Mouse (Mus musculus) heart, adult 10 weeks (tissue): Measurements from ENCODE around the gene Smok3b. TPM values are rescaled to one million over a fixed set of nuclear protein-coding genes. Genes with fewer than 3 reads are reported as not detected.

Experiments
- polyA plus RNA-seq: library from polyadenylated mRNA; stranded (reverse); fragments of 350-450 nt; fragmentation: Illumina TruSeq; extraction: RNeasy Lipid Tissue Mini Kit (QIAGEN cat#74804); gene quantifications from one replicate; pipeline ENCODE4 v1.2.3, GENCODE M21; 2014; ENCODE audit warnings: low read depth, low replicate concordance

Gene Smok3b
- not detected for polyA plus RNA-seq

DNA sequence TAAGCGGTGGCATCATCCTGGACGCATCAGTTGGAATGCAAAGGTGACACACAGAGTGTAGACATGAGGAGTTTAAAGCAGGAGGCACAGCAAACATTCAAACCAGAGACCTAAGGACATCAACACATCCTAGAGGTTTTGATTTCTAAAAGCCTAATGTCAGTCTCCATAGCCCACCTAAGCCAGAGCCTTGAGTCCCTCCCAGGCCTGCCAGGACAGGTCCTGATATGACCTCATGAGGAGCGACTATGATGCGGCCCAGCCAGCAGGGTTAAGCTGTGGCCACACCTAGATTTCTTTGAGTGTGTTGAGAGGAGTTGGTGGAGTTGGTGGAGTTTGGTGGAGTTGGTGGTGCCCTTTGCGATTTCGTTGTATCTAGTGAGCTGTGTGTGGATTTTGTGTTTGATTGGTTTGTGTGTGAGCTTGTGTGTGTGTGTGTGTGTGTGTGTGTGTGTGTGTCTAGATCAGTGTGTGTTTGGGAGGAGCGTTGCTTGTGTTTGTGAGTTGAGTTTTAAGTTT lies at the start of gene Smok3b, which contains the start of gene Smok3a:
TSS of gene Smok3b (plus strand) at position 469 of the 519 bp plus-strand sequence.
TSS of gene Smok3a (plus strand) at position 301 of the 519 bp plus-strand sequence.

DNA sequence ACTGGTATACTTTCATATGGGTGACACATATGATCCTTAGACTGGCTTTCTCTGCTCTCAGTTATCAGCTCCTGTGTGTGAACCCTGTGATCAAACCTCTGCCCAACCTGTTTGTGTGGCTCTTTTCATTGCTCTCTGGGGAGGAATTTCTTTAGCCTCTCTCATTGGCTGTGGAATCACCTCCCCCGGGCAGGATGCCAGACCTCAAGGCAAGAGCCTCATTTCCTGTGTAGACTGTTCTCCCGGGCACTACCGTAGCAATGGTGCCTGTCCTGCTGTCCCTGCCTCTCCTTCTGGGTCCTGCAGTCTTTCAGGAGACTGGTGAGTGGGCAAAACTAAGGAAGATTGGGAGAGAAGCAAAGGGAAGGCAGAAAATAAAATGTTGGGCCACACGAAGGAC lies 39.9 kb upstream of the Smok3b start, which contains the start of gene Azgp1:
TSS of gene Azgp1 (plus strand) at position 221 of the 400 bp plus-strand sequence.

DNA sequence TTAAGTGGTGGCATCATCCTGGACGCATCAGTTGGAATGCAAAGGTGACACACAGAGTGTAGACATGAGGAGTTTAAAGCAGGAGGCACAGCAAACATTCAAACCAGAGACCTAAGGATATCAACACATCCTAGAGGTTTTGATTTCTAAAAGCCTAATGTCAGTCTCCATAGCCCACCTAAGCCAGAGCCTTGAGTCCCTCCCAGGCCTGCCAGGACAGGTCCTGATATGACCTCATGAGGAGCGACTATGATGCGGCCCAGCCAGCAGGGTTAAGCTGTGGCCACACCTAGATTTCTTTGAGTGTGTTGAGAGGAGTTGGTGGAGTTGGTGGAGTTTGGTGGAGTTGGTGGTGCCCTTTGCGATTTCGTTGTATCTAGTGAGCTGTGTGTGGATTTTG lies 31.7 kb downstream of the Smok3b start, which contains the start of gene Smok3c:
TSS of gene Smok3c (plus strand) at position 301 of the 400 bp plus-strand sequence.

DNA sequence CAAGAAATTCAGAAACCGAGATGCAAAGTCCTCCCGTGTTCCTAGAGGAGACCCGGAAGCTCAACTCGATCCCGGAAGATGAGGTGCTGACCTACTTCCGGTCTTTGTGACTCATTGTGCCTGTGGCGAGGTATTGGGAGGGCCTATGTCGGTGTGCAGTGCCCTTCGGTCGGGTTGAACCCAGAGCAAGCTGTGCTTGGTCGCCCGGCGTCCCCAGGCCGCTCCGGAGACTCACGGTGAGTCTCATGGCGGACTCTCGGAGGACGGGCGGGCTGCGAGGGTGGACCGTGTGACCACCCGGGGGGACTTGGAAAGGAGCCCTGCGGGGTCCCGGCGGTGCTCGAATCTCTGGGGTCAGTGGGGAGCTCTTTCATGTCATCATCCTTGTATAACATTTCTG lies 63.8 kb downstream of the Smok3b start, which contains the start of gene Zkscan1:
TSS of gene Zkscan1 (plus strand) at position 89 of the 400 bp plus-strand sequence.

Other genes starting within 250 kb of the Smok3b start
- 8.7 TPM for gene Ppp1r35, start 242.6 kb upstream of the Smok3b start, polyA plus RNA-seq
- 22.7 TPM for gene Mepce, start 233.8 kb upstream of the Smok3b start, polyA plus RNA-seq
- 0.81 TPM for gene Zcwpw1, start 233.6 kb upstream of the Smok3b start, polyA plus RNA-seq
- gene Pilra, start 185.1 kb upstream of the Smok3b start, polyA plus RNA-seq: 0.97 TPM
- 1.3 TPM for gene Pilrb1, start 163.3 kb upstream of the Smok3b start, polyA plus RNA-seq
- gene Pilrb2, start 149.6 kb upstream of the Smok3b start, polyA plus RNA-seq: 1.0 TPM
- 0.16 TPM for gene Cyp3a13, start 99.8 kb upstream of the Smok3b start, polyA plus RNA-seq
- gene Gjc3, start 58.3 kb upstream of the Smok3b start, polyA plus RNA-seq: 0.21 TPM
- gene Azgp1, start 39.9 kb upstream of the Smok3b start, polyA plus RNA-seq: 1.7 TPM
- not detected for gene Smok3a, start 168 bp upstream of the Smok3b start, polyA plus RNA-seq
- not detected for gene Smok3c, start 31.8 kb downstream of the Smok3b start, polyA plus RNA-seq
- gene Zkscan1, start 63.7 kb downstream of the Smok3b start, polyA plus RNA-seq: 6.7 TPM
- gene Zscan21, start 95.5 kb downstream of the Smok3b start, polyA plus RNA-seq: 16.7 TPM
- 3.8 TPM for gene Zfp113, start 134.3 kb downstream of the Smok3b start, polyA plus RNA-seq
- 160 TPM for gene Cops6, start 139.6 kb downstream of the Smok3b start, polyA plus RNA-seq
- gene Ap4m1, start 150.6 kb downstream of the Smok3b start, polyA plus RNA-seq: 13.0 TPM
- 14.8 TPM for gene Mcm7, start 151.0 kb downstream of the Smok3b start, polyA plus RNA-seq
- 41.9 TPM for gene Taf6, start 166.0 kb downstream of the Smok3b start, polyA plus RNA-seq
- 6.7 TPM for gene Cnpy4, start 166.1 kb downstream of the Smok3b start, polyA plus RNA-seq
- gene Mblac1, start 172.9 kb downstream of the Smok3b start, polyA plus RNA-seq: 1.7 TPM
- gene Nxpe5, start 204.5 kb downstream of the Smok3b start, polyA plus RNA-seq: 0.24 TPM
- 70.5 TPM for gene Lamtor4, start 234.1 kb downstream of the Smok3b start, polyA plus RNA-seq
- 7.1 TPM for gene BC037034, start 242.6 kb downstream of the Smok3b start, polyA plus RNA-seq